Mouse (Mus musculus): Measurements from ENCODE around the gene Acsl3.
A peak's percentile ranks its signal among the peaks of the same experiment; 100 is the strongest.

DNA sequence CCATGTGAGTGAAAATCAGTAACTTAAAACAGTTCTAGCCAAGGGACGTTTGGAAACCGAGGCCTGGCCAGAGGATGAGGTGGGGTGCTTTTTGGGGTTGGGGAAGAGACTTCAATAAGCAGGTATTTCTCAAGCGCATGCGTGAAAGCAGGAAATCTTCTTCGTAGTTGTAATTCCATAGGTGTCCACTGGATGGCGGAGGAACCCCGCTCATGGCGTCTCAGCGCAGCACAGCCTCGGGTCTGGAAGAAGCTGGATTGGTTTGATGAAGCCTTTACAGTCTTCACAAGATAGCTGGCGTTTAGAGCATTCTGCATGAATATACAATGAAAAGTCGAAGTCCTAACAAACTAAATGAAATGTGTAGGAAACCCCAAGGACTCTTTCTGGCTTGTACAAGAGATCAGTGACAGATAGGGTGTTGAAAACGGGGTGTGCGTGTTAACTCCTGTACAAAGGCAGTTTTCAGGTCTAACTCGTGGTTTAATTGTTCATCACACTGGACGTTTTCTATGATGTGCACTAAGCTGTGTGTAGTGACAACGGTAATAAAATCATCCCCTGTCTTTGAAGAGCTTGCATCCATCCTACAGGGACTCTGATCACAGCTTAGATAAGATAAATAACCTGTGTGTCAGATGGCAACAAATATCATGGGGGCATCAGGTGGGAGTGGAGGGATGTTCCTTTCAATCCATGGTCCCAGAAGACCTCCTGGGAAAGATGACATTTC lies 67.0 kb downstream of the Acsl3 start:
- TF ChIP-seq CTCF (IDR thresholded peaks at IDR 0.05; ENCODE audit: low read depth, low read length): peak; percentile 77
- TF ChIP-seq GATA1 (IDR thresholded peaks at IDR 0.05; ENCODE audit: borderline replicate concordance, low read length): no peak
- TF ChIP-seq TAL1 (conservative IDR thresholded peaks at IDR 0.05; ENCODE audit: low read depth, low read length): no peak
- no peak for TF ChIP-seq GATA2 (IDR thresholded peaks at IDR 0.05; ENCODE audit: borderline replicate concordance, low read depth, low read length)
- TF ChIP-seq POLR2AphosphoS5 (IDR thresholded peaks at IDR 0.05; ENCODE audit: insufficient replicate concordance, low read depth, low read length): no peak

All from G1E (cell line).